Mouse (Mus musculus): ENCODE measurements around the gene Zbtb4.
"Not testable (repeated sequence)": the region's sequence is repeated elsewhere in the genome, so short reads cannot be mapped to it uniquely, and the experiment has no call there.

Gene Zbtb4

GRCm38 (mm10) chr11:69765221-69766125, at the start of gene Zbtb4:
TSS of gene Zbtb4 (plus strand) at chr11:69765912.
- DNase-seq (ENCODE audit: low read depth, low spot score), result no peak

GRCm38 (mm10) chr11:69715929-69716328, 49.8 kb upstream of the Zbtb4 start:
- DNase-seq (ENCODE audit: low read depth, low spot score), result peak; percentile 63

DNA sequence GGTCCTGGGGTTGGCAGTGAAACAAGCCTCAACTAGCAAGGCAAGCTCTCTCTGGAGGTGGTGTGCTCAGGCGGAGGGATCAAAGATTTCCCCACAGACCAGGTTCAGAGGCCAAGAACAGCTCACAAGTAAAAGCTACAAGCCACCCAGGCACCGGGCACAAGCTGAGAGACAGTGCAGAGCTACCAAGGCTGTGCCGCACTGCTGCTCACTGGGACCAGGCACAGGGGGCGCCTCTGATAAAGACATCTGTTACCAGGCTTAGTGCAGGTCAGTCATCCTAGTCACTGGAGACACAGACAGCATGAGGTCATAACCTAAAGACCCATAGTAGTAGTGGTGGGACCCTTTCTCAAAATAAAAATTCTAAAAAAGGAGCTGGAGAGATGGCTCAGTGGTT, 48.8 kb upstream of the Zbtb4 start:
- DNase-seq (ENCODE audit: low read depth, low spot score), result no peak

DNA sequence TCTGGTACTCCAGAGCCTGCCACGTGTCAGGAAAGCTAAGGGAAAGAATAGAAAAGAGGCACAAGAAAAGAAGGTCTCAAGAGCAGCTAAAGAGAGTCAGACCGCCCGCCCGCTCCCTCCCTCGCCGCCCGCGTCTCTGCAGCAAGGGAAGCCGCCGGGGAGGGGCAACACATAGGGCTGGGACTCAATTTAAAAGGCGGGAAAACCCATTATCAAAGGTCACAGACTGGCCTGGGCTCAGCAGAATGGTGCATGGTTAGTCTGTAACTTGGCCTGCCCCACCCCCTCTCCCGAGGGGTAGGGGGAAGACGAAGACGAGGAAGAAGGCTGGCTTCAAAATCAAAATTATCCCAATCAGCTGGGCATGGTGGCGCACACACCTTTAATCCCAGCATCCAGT, 47.1 kb upstream of the Zbtb4 start:
- no peak for DNase-seq (ENCODE audit: low read depth, low spot score)

DNA sequence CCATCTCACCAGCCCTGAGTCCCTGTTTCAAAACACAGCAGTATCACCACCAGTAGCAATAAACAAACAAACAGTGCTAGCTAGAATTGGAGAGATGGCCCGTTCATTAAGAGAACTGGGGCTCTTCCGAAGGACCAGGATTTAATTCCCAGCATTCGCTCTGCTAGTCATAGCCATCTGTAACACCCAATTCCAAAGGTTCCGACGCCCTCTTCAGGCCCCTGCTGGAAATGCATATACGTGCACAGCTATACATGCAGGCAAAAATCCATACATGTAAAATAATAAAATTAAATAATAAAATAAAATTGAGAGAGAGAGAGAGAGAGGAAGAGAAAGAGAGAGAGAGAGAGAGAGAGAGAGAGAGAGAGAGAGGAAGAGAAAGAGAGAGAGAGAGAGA, 46.3 kb upstream of the Zbtb4 start:
- no peak for DNase-seq (ENCODE audit: low read depth, low spot score)

GRCm38 (mm10) chr11:69720852-69721251, 44.9 kb upstream of the Zbtb4 start:
- no peak for DNase-seq (ENCODE audit: low read depth, low spot score)

DNA sequence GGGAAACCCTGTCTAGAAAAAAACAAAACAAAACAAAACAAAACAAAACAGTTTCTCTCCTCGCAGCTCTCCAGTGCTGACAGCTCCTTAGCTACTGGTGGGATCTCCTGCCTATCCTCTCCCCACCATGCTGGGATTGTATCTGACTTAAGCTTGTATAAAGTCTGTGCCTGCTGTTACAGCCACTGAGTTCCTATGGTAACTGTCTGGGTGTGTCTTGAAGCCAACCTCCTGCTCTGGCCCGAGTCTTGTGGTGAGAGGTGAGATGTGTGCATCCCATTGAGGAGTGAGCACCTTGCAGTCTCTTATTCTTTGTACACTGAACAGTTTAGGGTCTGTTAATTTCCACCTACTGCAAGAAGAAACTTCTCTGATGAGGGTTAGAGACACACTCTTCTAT, 42.6 kb upstream of the Zbtb4 start:
- DNase-seq (ENCODE audit: low read depth, low spot score), result no peak

- DNase-seq (ENCODE audit: low read depth, low spot score), result no peak
Measured at GRCm38 (mm10) chr11:69725951-69726350, 39.8 kb upstream of the Zbtb4 start.

GRCm38 (mm10) chr11:69729063-69729462, 36.6 kb upstream of the Zbtb4 start:
- peak; percentile 64 for DNase-seq (ENCODE audit: low read depth, low spot score)

DNA sequence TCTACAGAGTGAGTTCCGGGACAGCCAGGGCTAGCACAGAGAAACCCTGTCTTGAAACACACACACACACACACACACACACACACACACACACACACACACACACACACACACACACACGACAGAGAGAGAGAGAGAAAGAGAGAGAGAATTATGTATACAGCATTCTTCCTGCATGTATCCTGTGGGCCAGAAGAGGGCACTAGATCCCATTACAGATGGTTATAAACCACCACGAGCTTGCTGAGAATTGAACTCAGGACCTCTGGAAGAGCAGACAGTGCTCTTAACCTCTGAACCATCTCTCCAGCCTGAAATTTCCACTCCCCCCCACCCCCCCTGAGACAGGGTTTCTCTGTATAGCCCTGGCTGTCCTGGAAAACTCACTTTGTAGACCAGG, 34.3 kb upstream of the Zbtb4 start:
- not testable (repeated sequence) for DNase-seq (ENCODE audit: low read depth, low spot score)

DNA sequence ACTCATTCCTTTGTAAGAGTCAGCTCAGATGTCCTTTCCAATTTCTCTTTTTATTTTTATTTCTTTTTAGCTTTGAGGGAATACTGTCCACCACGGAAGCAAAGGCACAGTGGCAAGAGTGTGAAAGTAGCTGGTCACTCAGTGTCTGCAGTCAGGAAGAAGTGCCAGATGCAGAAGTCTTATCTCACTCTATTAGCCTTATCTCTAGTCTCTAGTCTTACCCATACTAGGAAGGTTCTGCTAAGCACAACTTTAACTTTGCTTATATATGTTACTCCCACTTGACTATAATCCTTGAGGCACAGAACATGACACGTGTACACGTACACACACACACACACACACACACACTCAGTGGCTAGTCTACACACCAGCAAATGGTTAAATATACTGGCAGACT, 14.1 kb upstream of the Zbtb4 start:
- DNase-seq (ENCODE audit: low read depth, low spot score), result no peak

DNA sequence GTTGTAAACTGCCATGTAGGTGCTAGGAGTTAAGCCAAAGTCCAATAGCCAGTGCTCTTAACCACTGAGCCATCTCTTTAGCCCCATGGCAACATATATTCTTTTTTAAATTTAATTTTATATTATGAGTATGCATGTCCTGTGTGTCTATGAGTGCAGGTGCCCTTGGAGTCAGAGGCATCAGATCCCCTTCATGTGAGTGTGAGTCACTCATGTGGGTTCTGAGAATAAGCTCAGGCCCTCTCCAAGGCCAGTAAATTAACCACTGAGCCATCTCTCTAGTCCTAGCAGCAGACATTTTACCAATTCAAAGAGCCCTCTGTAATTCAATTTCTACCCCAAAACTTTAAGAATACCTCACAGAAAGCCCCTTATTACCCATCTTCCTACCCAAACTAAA, 13.0 kb upstream of the Zbtb4 start:
- DNase-seq (ENCODE audit: low read depth, low spot score), result no peak

- no peak for DNase-seq (ENCODE audit: low read depth, low spot score)
Measured at GRCm38 (mm10) chr11:69754233-69754632, 11.5 kb upstream of the Zbtb4 start.

- peak; percentile 43 for DNase-seq (ENCODE audit: low read depth, low spot score)
Measured at GRCm38 (mm10) chr11:69754701-69755100, 11.0 kb upstream of the Zbtb4 start.

- no peak for DNase-seq (ENCODE audit: low read depth, low spot score)
Measured at GRCm38 (mm10) chr11:69757303-69758089, 8.2 kb upstream of the Zbtb4 start.

GRCm38 (mm10) chr11:69758090-69758456, 7.6 kb upstream of the Zbtb4 start:
- DNase-seq (ENCODE audit: low read depth, low spot score), result peak; percentile 94

DNA sequence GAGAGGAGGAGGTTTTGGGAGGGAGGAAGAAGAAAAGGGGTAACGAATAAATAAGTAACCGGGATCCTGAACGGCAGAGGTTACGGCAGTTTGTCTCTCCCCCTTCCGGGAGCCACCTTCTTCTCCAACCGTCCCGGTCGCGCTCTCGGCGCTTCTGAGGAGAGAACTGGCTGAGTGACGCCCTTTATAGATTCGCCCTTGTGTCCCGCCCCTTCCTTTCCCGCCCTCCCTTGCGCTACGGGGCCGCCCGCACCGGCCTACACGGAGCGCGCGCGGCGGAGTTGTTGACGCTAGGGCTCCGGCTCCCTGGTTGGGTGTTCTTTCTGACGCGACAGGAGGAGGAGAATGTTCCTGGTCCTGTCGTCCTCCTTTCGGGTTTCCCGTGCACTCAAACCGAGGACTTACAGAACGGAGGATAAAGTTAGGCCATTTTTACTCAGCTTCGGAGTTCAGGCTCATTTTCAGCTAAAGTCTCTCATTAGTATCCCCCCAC, 7.2 kb upstream of the Zbtb4 start, which contains the start of gene Polr2a:
Gene Polr2a (minus strand): TSS at position 160 of the 493 bp plus-strand sequence.
- DNase-seq (ENCODE audit: low read depth, low spot score), result peak; percentile 98

- DNase-seq (ENCODE audit: low read depth, low spot score), result peak; percentile 95
Measured at GRCm38 (mm10) chr11:69758971-69759721, 6.6 kb upstream of the Zbtb4 start.

DNA sequence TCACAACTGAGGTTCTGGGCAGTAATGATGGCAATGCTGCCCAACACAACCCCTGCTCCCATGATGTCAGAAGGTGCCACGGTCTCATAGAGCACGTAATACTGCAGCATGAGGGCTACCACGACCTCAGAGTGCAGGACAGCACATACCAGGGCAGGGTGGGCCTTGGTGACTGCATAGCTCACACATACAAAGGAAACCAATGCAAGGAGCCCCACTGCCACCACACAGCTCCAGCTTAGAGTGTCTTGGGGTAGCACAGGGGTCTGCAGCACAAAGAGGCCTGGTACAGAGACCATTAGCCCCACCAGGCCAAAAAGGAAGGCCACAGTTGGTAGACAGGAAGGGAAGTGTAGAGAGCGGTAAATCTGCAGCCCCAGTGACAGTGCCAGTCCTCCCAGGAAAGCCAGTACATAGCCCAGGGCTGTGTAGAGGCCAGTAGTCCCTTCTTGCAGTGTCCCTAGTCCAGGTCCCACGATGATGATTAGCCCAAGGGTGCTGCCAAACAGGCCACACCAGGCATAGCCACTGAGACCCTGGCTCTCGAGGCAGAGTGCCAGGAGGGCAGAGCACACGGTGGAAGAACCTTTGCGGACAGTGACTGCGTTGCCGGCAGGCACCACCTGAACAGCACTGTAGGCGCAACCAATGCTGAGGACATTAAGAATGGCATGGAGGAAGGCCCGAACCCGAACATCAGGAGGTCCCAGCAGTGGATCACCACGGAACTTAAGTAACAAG, 5.4 kb upstream of the Zbtb4 start:
- no peak for DNase-seq (ENCODE audit: low read depth, low spot score)

DNA sequence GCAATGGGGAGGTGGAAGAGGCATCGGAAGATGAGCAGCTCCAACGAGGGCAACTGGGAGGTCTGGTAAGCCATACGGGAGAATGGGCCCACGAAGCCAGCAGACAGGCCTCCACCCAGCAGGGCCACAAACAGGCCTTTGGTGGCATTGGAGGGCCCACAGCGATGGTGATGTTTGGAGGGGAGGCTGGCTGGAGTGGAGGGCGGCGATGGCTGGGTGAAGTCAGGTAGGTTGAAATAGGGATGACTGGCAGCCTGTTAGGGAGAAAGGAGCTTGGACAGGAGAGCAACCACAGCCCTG, 4.9 kb upstream of the Zbtb4 start:
- DNase-seq (ENCODE audit: low read depth, low spot score), result no peak

- no peak for DNase-seq (ENCODE audit: low read depth, low spot score)
Measured at GRCm38 (mm10) chr11:69761868-69762267, 3.8 kb upstream of the Zbtb4 start, which contains the start of gene Slc35g3. TSS of gene Slc35g3 (minus strand) at chr11:69761968.

All from forelimb bud, embryonic 11.5 days (tissue).